Mouse (Mus musculus) CH12.LX (cell line): Measurements from ENCODE around the gene Gm11627. TPM values are rescaled to one million over a fixed set of nuclear protein-coding genes. Genes with fewer than 3 reads are reported as not detected.
A peak's percentile ranks its signal among the peaks of the same experiment; 100 is the strongest.

ENCODE experiments used
- DNase-seq: peaks from one replicate; pipeline ENCODE4 v3.0.0-alpha.2; 2013; ENCODE audit errors: extremely low read depth
- H3K27ac ChIP-seq: 2 replicates; pipeline ENCODE4 v1.5.1; 2012; ENCODE audit warnings: low read depth, mild to moderate bottlenecking, control low read depth, moderate library complexity; ENCODE audit not compliant: insufficient read depth
- H3K27me3 ChIP-seq: replicated peaks from 2 replicates; pipeline ENCODE3; 2012; ENCODE audit warnings: inconsistent platforms
- H3K36me3 ChIP-seq, 2 experiments: replicated peaks in 1 of 2; 2 replicates each; pipeline versions ENCODE3 to v1.6.1; 2012; ENCODE audit warnings: inconsistent platforms in 1 of 2, low read length in 1 of 2, mild to moderate bottlenecking in 1 of 2, mixed read lengths in 1 of 2, moderate library complexity in 1 of 2; ENCODE audit not compliant: control insufficient read depth in 1 of 2, insufficient read depth in 1 of 2
- H3K4me1 ChIP-seq, 2 experiments: 2 replicates each; pipeline ENCODE4 v1.6.1; 2012; ENCODE audit warnings: inconsistent platforms in 1 of 2, moderate library complexity in 1 of 2; ENCODE audit not compliant: insufficient read depth in 2 of 2, control insufficient read depth in 1 of 2
- H3K4me2 ChIP-seq: 2 replicates; pipeline ENCODE4 v1.6.1; 2012; ENCODE audit warnings: low read depth, mild to moderate bottlenecking, control low read depth; ENCODE audit not compliant: poor library complexity, insufficient read depth, severe bottlenecking
- H3K4me3 ChIP-seq, 3 experiments: fragments of 150-350 bp in 1 of 3; sonication (generic) in 1 of 3; replicated peaks in 1 of 3; 2 replicates each; pipeline versions ENCODE3 to v1.5.1; 2011 to 2012; ENCODE audit warnings: low read depth in 2 of 3, low read length in 2 of 3, mild to moderate bottlenecking in 2 of 3, moderate library complexity in 2 of 3, control low read depth in 1 of 3, improper control_type of control experiment in 1 of 3, inconsistent platforms in 1 of 3, mixed read lengths in 1 of 3; ENCODE audit not compliant: poor library complexity in 1 of 3
- H3K79me2 ChIP-seq: replicated peaks from 2 replicates; pipeline ENCODE4 v1.6.1; 2012; ENCODE audit warnings: mild to moderate bottlenecking, moderate library complexity; ENCODE audit not compliant: control insufficient read depth, poor library complexity, insufficient read depth, severe bottlenecking; ENCODE audit errors: extremely low read depth
- H3K9ac ChIP-seq: 2 replicates; pipeline ENCODE4 v1.6.1; 2012; ENCODE audit warnings: low read depth, mild to moderate bottlenecking, control low read depth, moderate library complexity; ENCODE audit not compliant: insufficient read depth
- H3K9me3 ChIP-seq: replicated peaks from 2 replicates; pipeline ENCODE3; 2012; ENCODE audit warnings: low read length, inconsistent platforms, mixed read lengths
- BHLHE40 ChIP-seq: IDR thresholded peaks from 2 replicates; pipeline ENCODE4 v1.6.1; 2011; ENCODE audit warnings: mild to moderate bottlenecking, low read depth, low read length, improper control_type of control experiment
- CHD2 ChIP-seq: IDR thresholded peaks from 2 replicates; pipeline ENCODE4 v1.6.1; 2011; ENCODE audit warnings: low read length, improper control_type of control experiment
- CTCF ChIP-seq, 2 experiments: IDR thresholded peaks in 1 of 2; conservative IDR thresholded peaks in 1 of 2; 2 replicates each; pipeline ENCODE4 v1.5.1; 2011 to 2012; ENCODE audit warnings: low read depth in 2 of 2, low read length in 2 of 2, improper control_type of control experiment in 1 of 2, inconsistent platforms in 1 of 2, mild to moderate bottlenecking in 1 of 2, moderate library complexity in 1 of 2
- ELF1 ChIP-seq: IDR thresholded peaks from 2 replicates; pipeline ENCODE4 v1.6.1; 2014; ENCODE audit warnings: low read depth, mild to moderate bottlenecking, inconsistent platforms, low read length, improper control_type of control experiment
- EP300 ChIP-seq: IDR thresholded peaks from 2 replicates; pipeline ENCODE4 v1.6.1; 2011; ENCODE audit warnings: low read length, improper control_type of control experiment
- ETS1 ChIP-seq: conservative IDR thresholded peaks from 2 replicates; pipeline ENCODE4 v1.6.1; 2012; ENCODE audit warnings: low read depth, mild to moderate bottlenecking, inconsistent platforms, low read length, improper control_type of control experiment, moderate library complexity
- GABPA ChIP-seq: IDR thresholded peaks from 2 replicates; pipeline ENCODE4 v1.6.1; 2012; ENCODE audit warnings: low read depth, low read length, improper control_type of control experiment, inconsistent platforms; ENCODE audit not compliant: insufficient replicate concordance
- HCFC1 ChIP-seq: IDR thresholded peaks from 2 replicates; pipeline ENCODE4 v1.6.1; 2012; ENCODE audit warnings: low read depth, mild to moderate bottlenecking, inconsistent platforms, low read length, improper control_type of control experiment
- IRF4 ChIP-seq: IDR thresholded peaks from 2 replicates; pipeline ENCODE4 v1.6.1; 2014; ENCODE audit warnings: low read depth, mild to moderate bottlenecking, inconsistent platforms, low read length, improper control_type of control experiment
- JUN ChIP-seq: IDR thresholded peaks from 2 replicates; pipeline ENCODE4 v1.6.1; 2011; ENCODE audit warnings: low read depth, mild to moderate bottlenecking, low read length, improper control_type of control experiment, moderate library complexity; ENCODE audit not compliant: insufficient read depth
- MAZ ChIP-seq: IDR thresholded peaks from 2 replicates; pipeline ENCODE4 v1.6.1; 2012; ENCODE audit warnings: low read depth, mild to moderate bottlenecking, inconsistent platforms, low read length, improper control_type of control experiment, moderate library complexity
- MXI1 ChIP-seq: IDR thresholded peaks from 2 replicates; pipeline ENCODE4 v1.6.1; 2011; ENCODE audit warnings: mild to moderate bottlenecking, low read depth, low read length, improper control_type of control experiment
- NELFE ChIP-seq: IDR thresholded peaks from 2 replicates; pipeline ENCODE4 v1.6.1; 2011; ENCODE audit warnings: low read depth, low read length, improper control_type of control experiment
- NRF1 ChIP-seq: IDR thresholded peaks from 2 replicates; pipeline ENCODE4 v1.6.1; 2014; ENCODE audit warnings: low read depth, mild to moderate bottlenecking, inconsistent platforms, low read length, improper control_type of control experiment, moderate library complexity
- POLR2A ChIP-seq: IDR thresholded peaks from 2 replicates; pipeline ENCODE4 v1.6.1; 2011; ENCODE audit warnings: low read depth, mild to moderate bottlenecking, improper control_type of control experiment, low read length
- POLR2AphosphoS2 ChIP-seq: IDR thresholded peaks from 2 replicates; pipeline ENCODE4 v1.6.1; 2011; ENCODE audit warnings: low read depth, low read length, improper control_type of control experiment
- RAD21 ChIP-seq: IDR thresholded peaks from 2 replicates; pipeline ENCODE4 v1.6.1; 2011; ENCODE audit warnings: low read depth, mild to moderate bottlenecking, low read length, improper control_type of control experiment, moderate library complexity
- RCOR1 ChIP-seq: conservative IDR thresholded peaks from 2 replicates; pipeline ENCODE4 v1.6.1; 2012; ENCODE audit warnings: low read depth, mild to moderate bottlenecking, inconsistent platforms, low read length, improper control_type of control experiment
- SIN3A ChIP-seq: IDR thresholded peaks from 2 replicates; pipeline ENCODE4 v1.6.1; 2012; ENCODE audit warnings: low read length, improper control_type of control experiment, inconsistent platforms
- SMC3 ChIP-seq: IDR thresholded peaks from 2 replicates; pipeline ENCODE4 v1.6.1; 2011; ENCODE audit warnings: low read depth, low read length, improper control_type of control experiment
- TBP ChIP-seq: conservative IDR thresholded peaks from 2 replicates; pipeline ENCODE4 v1.6.1; 2011; ENCODE audit warnings: low read depth, low read length, improper control_type of control experiment
- TCF12 ChIP-seq: IDR thresholded peaks from 2 replicates; pipeline ENCODE4 v1.6.1; 2014; ENCODE audit warnings: low read depth, mild to moderate bottlenecking, inconsistent platforms, low read length, improper control_type of control experiment
- UBTF ChIP-seq: IDR thresholded peaks from 2 replicates; pipeline ENCODE4 v1.6.1; 2012; ENCODE audit warnings: low read depth, mild to moderate bottlenecking, inconsistent platforms, low read length, improper control_type of control experiment, moderate library complexity
- ZC3H11A ChIP-seq: IDR thresholded peaks from 2 replicates; pipeline ENCODE4 v1.6.1; 2012; ENCODE audit warnings: low read depth, mild to moderate bottlenecking, inconsistent platforms, low read length, improper control_type of control experiment
- ZMIZ1 ChIP-seq: IDR thresholded peaks from 2 replicates; pipeline ENCODE4 v1.6.1; 2012; ENCODE audit warnings: low read depth, mild to moderate bottlenecking, inconsistent platforms, low read length, improper control_type of control experiment
- dilution Hi-C: fragments of 300-500 bp; cut with MboI; formaldehyde crosslinking; loops from 2 replicates; pipeline ENCODE4 v1.14.3; 2020; ENCODE audit warnings: low sequenced_read_pairs; ENCODE audit not compliant: extremely low pct_unique_long_range_greater_than_20kb, extremely low pct_ligation_motif_present
- in situ Hi-C: fragments of 300-500 bp; cut with MboI; formaldehyde crosslinking; loops from 3 replicates; pipeline ENCODE4 v1.14.3; 2019; ENCODE audit warnings: low sequenced_read_pairs, low pct_ligation_motif_present, low pct_unique_long_range_greater_than_20kb, mixed read lengths
- polyA plus RNA-seq: library from polyadenylated mRNA; unstranded; fragments of >175 nt; gene quantifications from 2 replicates; pipeline ENCODE4 v1.2.1, GENCODE M21; 2012; ENCODE audit warnings: low read depth; ENCODE audit not compliant: insufficient read length
- total RNA-seq, 2 experiments: library from RNA; depleted of rRNA; stranded (reverse); fragments of 300-350 nt in 1 of 2; fragments of >200 nt in 1 of 2; gene quantifications; 2 replicates each; pipeline ENCODE4 v1.2.3; 2012 to 2014

The Gm11627 gene
- total and polyA plus RNA-seq, 3 experiments, result 0.42 to 0.63 TPM; not detected in 1

DNA sequence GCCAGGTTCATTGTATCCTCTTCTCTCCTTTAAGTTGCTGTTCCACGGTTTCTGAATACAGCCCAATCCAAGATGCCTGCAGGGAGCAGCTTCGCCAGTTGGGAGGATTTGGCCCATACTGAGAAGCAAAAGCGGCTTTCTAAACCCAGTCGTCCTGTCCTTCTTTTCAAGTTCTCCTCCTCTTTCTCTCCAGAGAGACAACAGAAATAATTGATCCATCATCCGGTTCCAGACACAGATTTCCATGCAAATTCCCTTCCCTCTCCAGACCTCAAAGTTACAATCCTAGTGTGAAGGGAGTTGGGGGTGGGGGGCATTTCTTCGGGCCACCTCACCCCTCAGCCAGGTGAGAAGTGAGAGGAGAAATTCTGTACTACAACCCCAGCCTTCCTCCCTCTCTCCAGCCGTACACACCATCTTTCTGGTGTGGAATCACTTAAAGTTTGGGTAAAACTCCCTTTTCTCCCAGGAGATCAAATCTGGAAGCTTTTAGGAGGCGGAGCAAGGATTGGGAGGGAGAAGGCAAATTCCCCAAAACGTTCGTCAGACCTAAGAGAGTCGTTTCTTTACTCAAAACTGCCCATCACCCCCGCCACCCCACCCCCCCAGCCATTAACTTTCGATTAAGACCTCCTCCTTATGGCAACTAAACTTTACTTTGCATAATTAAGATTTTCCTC is 23.7 kb upstream of the Gm11627 start:
- Histone ChIP-seq H3K4me3 (no peak overlapping the region), H3K9me3 (peaks cover 19% of the 10 kb centered on the region), H3K36me3 (no peaks in the 10 kb centered on the region), H3K27me3 (peaks cover 17% of the 10 kb centered on the region), H3K4me2 (peak overlapping the region; percentile 81), H3K27ac (no peak overlapping the region), H3K9ac (no peak overlapping the region), H3K79me2 (no peaks in the 10 kb centered on the region), H3K4me1 (0 out of 4 replicates have a peak, but pooled peaks cover 0 to 2% of the 10 kb centered on the region in 2 experiments)
- no peak for DNase-seq
- in situ Hi-C loops (no loop called here), dilution Hi-C loops (no loop called here)
- TF ChIP-seq RCOR1 (no peak), NELFE (no peak), POLR2A (no peak), MAZ (no peak), ELF1 (no peak)

DNA sequence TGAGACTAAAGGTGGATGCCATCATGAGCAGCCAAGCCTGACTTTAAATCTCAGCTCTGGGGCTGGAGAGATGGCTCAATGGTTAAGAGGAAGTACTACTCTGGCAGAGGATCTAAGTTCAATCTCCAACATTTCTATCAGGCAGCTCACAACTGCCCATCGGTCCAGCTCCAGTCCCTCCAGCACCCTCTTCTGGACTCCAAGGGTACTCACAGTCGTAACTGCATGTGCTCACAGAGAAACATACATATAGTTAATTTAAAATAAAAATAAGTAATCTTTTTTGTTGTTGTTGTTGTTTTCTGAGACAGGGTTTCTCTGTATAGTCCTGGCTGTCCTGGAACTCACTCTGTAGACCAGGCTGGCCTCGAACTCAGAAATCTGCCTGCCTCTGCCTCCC is 20.7 kb upstream of the Gm11627 start:
- Histone ChIP-seq H3K4me3 (no peak overlapping the region), H3K27me3 (peaks cover 31% of the 10 kb centered on the region), H3K36me3 (no peaks in the 10 kb centered on the region), H3K27ac (no peak overlapping the region), H3K4me1 (0 out of 4 replicates have a peak, but pooled peaks cover 0 to 2% of the 10 kb centered on the region in 2 experiments), H3K9ac (no peak overlapping the region), H3K9me3 (peaks cover 7% of the 10 kb centered on the region), H3K79me2 (no peaks in the 10 kb centered on the region), H3K4me2 (no peak overlapping the region)
- in situ Hi-C loops, result no loop called here
- DNase-seq, result peak; percentile 35
- no peak for TF ChIP-seq POLR2A
- peak; percentile 42 for TF ChIP-seq SMC3
- TF ChIP-seq NRF1, result no peak
- TF ChIP-seq RAD21, result peak; percentile 41
- TF ChIP-seq CTCF (conservative IDR thresholded peaks at IDR 0.05 in 1 of 2, IDR thresholded peaks at IDR 0.05 in 1 of 2; ENCODE audit: low read depth in 2 of 2, low read length in 2 of 2), result peak in 1 of 2 experiments; percentile 61; a peak in 3 of 4 replicates
- dilution Hi-C loops, result no loop called here

DNA sequence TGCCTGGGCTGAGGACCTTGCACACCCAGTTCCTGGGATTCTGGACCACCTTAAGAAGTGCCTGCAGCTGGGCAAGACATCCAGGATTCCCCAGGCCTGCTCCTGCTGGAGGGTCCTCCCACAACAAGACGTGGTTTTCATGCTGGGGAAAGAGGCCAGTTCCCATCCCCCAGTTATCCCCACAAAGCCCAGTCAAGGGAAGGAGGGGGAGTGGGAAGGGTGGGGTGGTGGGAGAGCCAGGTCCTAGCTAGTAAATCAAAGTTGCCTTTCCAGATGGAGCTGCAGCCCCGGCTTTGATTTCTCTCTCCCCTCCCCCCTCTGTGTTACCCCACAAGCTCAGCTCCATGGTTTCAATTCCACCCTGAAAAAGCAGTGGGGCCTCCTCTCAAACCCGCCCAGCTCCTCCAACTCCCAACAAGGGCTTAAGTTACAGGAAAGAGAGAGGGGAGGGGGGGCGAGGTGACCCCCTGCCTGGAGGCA is 16.1 kb upstream of the Gm11627 start:
- in situ Hi-C loops, result no loop called here
- Histone ChIP-seq H3K27me3 (peaks cover 42% of the 10 kb centered on the region), H3K79me2 (no peaks in the 10 kb centered on the region), H3K4me2 (no peak overlapping the region), H3K9me3 (peaks cover 2% of the 10 kb centered on the region), H3K36me3 (no peaks in the 10 kb centered on the region), H3K27ac (no peak overlapping the region), H3K4me1 (no peaks in the 10 kb centered on the region), H3K9ac (no peak overlapping the region), H3K4me3 (no peak overlapping the region)
- no peak for DNase-seq
- dilution Hi-C loops, result no loop called here
- TF ChIP-seq ZC3H11A (no peak), IRF4 (no peak), EP300 (no peak), NELFE (no peak), BHLHE40 (no peak), POLR2A (no peak), ETS1 (no peak), CHD2 (no peak), UBTF (no peak), TCF12 (no peak), ZMIZ1 (no peak), SIN3A (no peak), HCFC1 (no peak), POLR2AphosphoS2 (no peak), TBP (no peak), MXI1 (no peak), GABPA (no peak), JUN (no peak), CTCF (conservative IDR thresholded peaks at IDR 0.05 in 1 of 2, IDR thresholded peaks at IDR 0.05 in 1 of 2; ENCODE audit: low read depth in 2 of 2, low read length in 2 of 2) (no peak)
